Mouse (Mus musculus): ENCODE measurements around the gene Lrrc4.
A peak's percentile ranks its signal among the peaks of the same experiment; 100 is the strongest.

The Lrrc4 gene

GRCm38 (mm10) chr6:28717845-28718237, 113.7 kb downstream of the Lrrc4 start:
- no peak for DNase-seq

DNA sequence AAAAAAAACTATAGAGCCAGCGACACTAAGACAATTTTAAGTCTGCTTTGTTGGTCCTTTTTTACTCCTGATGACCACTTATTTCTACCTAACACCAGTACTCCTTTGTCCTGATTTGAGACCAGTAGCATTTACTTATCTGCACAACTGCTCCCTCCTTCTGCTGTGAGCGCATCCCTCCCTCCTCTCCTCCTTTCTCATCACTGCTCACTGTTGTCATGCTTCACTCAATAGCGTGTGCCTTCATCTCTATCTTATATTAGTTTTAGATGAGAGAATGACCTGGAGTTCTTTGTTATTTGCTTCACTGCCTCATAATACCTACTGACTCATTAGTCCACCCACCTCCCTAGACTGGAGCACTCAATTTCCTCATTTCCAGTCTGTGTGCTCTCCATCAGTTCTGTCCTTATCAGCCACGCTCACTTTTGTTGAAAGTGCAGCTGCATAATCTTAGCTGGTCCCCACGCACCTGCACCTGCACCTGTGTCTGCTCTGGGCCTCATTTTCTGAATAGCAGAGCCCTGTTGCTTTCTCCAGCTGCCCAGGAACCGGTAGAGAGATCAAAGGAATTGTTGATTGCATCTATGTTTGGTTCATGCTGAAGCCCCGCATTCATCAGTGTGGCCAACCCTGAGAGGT, 114.2 kb downstream of the Lrrc4 start:
- DNase-seq: no peak

GRCm38 (mm10) chr6:28710035-28710434, 121.5 kb downstream of the Lrrc4 start:
- no peak for DNase-seq

GRCm38 (mm10) chr6:28706976-28707592, 124.5 kb downstream of the Lrrc4 start:
- no peak for DNase-seq

DNA sequence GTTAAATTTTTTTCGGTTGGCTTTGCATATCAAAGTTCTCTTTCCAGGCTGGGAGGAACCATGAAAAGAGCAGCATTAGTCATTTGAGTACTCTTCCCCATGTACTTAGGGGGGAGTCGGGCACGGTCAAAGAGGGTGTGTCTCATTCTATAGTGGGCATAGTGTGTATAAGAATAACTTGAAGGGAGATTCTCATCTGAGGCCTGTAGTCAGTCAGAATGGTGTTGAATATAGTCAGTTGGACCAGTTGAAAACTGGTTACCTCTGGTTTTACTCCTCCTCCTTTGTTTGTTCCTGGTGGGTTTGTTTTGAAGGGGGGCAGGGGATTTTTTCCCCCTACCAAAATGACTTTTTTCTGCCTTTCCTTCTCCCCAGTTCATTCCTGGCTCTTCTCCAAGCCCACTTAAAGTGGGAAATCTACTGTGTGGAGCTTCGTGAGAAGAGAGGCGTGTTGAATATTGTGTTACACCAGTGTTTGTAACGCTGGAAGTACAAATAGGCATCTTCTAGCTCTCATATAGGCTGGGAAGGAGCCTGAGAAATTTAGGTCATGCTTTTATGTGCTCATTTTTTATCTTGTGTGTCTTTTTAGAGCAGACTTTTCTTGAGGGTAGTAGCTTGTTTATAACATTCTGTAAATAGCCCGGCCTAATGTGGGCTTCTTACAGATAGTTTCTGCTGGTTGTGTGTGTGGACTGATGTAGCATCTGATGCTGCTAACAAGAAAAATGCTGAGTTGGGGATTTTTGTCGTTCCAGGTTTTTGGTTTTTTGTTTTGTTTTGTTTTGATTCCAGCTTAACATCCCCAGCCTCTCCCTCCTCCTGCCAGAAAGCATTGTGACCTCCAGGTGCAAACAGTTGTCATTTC, 125.2 kb downstream of the Lrrc4 start:
- DNase-seq: no peak

GRCm38 (mm10) chr6:28705384-28706107, 126.0 kb downstream of the Lrrc4 start:
- DNase-seq: no peak

GRCm38 (mm10) chr6:28704612-28705011, 126.9 kb downstream of the Lrrc4 start:
- no peak for DNase-seq

DNA sequence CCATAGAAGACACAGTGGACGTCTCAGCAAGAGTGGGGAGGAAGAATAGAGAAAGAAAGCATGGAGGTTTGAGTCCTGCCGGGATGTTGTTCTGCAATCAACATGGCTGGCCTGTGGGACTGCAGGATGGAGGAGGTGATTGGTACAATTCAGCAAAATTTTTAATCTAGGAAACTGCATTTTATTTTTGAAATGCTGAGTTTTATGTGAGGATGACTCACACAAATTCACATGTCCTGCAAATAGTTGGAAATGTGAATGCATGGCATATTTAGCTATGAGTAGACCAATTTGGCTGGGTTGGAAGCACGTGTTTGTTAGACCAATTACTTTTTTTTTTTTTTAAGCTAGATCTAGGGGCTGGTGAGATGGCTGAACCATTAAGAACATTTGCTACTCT, 134.3 kb downstream of the Lrrc4 start:
- DNase-seq: no peak

- no peak for DNase-seq
Observed at GRCm38 (mm10) chr6:28692659-28693058, 138.9 kb downstream of the Lrrc4 start.

GRCm38 (mm10) chr6:28687776-28688175, 143.8 kb downstream of the Lrrc4 start:
- DNase-seq: no peak

- no peak for DNase-seq
Observed at GRCm38 (mm10) chr6:28685745-28686144, 145.8 kb downstream of the Lrrc4 start.

GRCm38 (mm10) chr6:28685052-28685451, 146.5 kb downstream of the Lrrc4 start:
- DNase-seq: no peak

DNA sequence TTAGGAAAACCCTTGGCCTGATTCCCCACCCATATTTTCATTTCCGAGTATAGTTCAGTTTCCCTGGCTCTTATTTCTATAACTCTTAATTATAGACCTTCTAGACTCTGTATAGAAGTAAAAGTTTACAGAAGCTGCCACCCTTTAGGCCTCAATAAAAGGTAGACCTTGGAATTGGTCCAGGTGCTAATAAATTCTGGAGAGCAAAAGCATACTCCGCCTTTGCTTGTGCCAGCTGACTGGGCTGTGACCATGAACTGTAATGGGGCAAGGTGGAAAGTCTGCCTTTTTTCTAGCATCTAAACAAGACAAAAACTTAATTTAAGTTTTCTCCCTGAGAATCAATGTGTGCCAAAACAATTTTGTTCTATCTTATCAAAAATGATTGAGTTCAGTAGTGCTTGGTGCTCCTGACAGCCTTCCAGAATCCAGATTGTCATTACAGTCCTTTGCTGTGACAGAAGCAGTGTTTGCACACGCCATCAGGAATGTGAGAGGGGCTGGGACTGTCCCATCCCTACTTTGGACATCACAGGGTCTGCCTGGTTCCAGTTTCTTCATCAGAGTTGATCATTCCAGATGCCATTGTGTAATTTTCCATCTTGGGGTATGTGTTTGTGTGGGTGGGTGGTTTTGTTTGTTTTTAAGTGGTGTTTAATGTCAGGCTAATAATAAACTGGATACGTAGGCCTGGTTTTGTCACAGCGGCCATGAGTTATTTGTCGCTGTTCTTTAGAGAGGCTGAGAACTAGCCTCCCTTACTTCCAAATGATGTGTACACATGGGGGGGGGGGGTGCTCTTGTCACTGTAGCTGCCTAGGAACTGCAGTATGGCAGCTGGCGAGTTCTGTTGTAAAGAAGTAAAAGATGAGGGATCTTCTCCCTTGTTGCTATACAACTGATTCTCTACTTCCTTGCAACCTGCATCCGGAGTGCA, 149.8 kb downstream of the Lrrc4 start:
- peak; percentile 42 for DNase-seq

- peak; percentile 44 for DNase-seq
Observed at GRCm38 (mm10) chr6:28680537-28680936, 151.0 kb downstream of the Lrrc4 start.

- no peak for DNase-seq
Observed at GRCm38 (mm10) chr6:28678896-28679295, 152.7 kb downstream of the Lrrc4 start.

DNA sequence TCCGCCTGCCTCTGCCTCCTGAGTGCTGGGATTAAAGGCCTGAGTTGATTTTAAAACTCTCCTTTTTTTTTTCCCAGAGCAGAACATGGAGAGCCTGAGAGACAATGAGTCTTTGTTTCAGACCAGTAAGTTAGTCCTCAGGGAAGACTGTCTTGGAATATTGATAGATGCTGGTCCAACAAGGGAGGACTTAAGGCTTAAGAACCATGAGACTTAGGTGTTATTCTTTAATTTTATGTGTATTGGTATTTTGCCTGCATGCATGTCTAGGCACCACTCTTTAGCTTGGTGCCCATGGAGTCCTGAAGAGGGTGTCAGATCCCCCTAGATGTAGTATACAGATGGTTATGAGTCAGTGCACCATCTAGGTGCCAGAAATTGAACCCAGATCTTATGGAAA, 156.9 kb downstream of the Lrrc4 start:
- DNase-seq: no peak

- DNase-seq: no peak
Observed at GRCm38 (mm10) chr6:28672388-28672787, 159.2 kb downstream of the Lrrc4 start.

GRCm38 (mm10) chr6:28669251-28669650, 162.3 kb downstream of the Lrrc4 start:
- DNase-seq: no peak

GRCm38 (mm10) chr6:28667586-28667985, 164.0 kb downstream of the Lrrc4 start:
- DNase-seq: no peak

- no peak for DNase-seq
Observed at GRCm38 (mm10) chr6:28664716-28665115, 166.8 kb downstream of the Lrrc4 start.

DNA sequence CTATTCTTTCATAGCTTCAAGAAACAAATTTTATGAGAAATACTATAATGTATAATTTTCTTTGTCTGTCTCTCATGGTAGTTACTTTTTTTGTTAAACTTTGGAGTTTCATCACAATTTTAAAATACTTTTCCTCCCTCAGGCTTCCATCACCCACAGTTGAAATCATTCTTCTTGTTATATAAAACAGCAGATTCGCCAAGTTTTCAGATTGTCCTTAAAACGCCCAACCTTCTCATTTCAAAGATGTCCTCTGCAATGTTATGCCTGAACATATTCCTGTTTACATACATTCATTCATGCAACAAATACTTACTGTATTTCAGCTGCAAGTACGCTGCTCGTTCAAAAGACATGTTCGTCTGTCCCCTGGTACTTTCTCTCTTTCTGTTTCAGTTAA, 167.9 kb downstream of the Lrrc4 start:
- DNase-seq: no peak

- DNase-seq: no peak
Observed at GRCm38 (mm10) chr6:28663004-28663403, 168.5 kb downstream of the Lrrc4 start.

All from kidney, postnatal 14 days (tissue).